Mouse (Mus musculus) myocyte (in vitro differentiated cells): ENCODE measurements at regions not wholly inside any gene's neighbourhood (a gene's known extent, or its start where the extent isn't known, plus 50 kb on each side); places are given as distances from the start of the nearest gene placed in this dataset.

ENCODE experiments used
- H3K27me3 ChIP-seq: one replicate; pipeline ENCODE4 v1.6.1; 2011; ENCODE audit not compliant: control insufficient read depth, insufficient read depth, insufficient read length
- H3K36me3 ChIP-seq: one replicate; pipeline ENCODE4 v1.6.1; 2011; ENCODE audit not compliant: control insufficient read depth, insufficient read depth
- H3K4me2 ChIP-seq: one replicate; pipeline ENCODE4 v1.6.1; 2011; ENCODE audit warnings: low read depth, control low read depth
- H3K4me3 ChIP-seq: one replicate; pipeline ENCODE4 v1.5.1; 2011; ENCODE audit warnings: mild to moderate bottlenecking, control low read depth, moderate library complexity
- H3K79me2 ChIP-seq: one replicate; pipeline ENCODE4 v1.6.1; 2011; ENCODE audit not compliant: control insufficient read depth, insufficient read depth
- H3ac ChIP-seq: one replicate; pipeline ENCODE4 v1.6.1; 2011; ENCODE audit not compliant: control insufficient read depth, insufficient read length
- CEBPB ChIP-seq: IDR thresholded peaks from 2 replicates; pipeline ENCODE4 v1.6.1; 2011; ENCODE audit warnings: mild to moderate bottlenecking, moderate library complexity; ENCODE audit not compliant: poor library complexity, insufficient read depth, severe bottlenecking
- E2F4 ChIP-seq: IDR thresholded peaks from one replicate; pipeline ENCODE4 v1.6.1; 2011; ENCODE audit warnings: mild to moderate bottlenecking, control low read depth, moderate library complexity; ENCODE audit not compliant: insufficient read depth
- MAX ChIP-seq: IDR thresholded peaks from one replicate; pipeline ENCODE4 v1.6.1; 2011; ENCODE audit warnings: low read depth, mild to moderate bottlenecking, control low read depth
- MYOD1 ChIP-seq, 3 experiments: IDR thresholded peaks; one replicate each; pipeline ENCODE4 v1.6.1; 2011; ENCODE audit warnings: control low read depth in 2 of 3, low read depth in 2 of 3, mild to moderate bottlenecking in 2 of 3, moderate library complexity in 1 of 3; ENCODE audit not compliant: insufficient read length in 2 of 3, control insufficient read depth in 1 of 3
- MYOG ChIP-seq, 3 experiments: IDR thresholded peaks; one replicate each; pipeline ENCODE4 v1.6.1; 2011; ENCODE audit warnings: control low read depth in 2 of 3, low read depth in 2 of 3, mild to moderate bottlenecking in 2 of 3; ENCODE audit not compliant: insufficient read length in 2 of 3, control insufficient read depth in 1 of 3, insufficient read depth in 1 of 3
- POLR2A ChIP-seq: IDR thresholded peaks from one replicate; pipeline ENCODE4 v1.6.1; 2011; ENCODE audit warnings: low read depth, mild to moderate bottlenecking, control low read depth, moderate library complexity; ENCODE audit not compliant: insufficient read length
- POLR2AphosphoS2 ChIP-seq: IDR thresholded peaks from one replicate; pipeline ENCODE4 v1.6.1; 2011; ENCODE audit warnings: low read depth, control low read depth; ENCODE audit not compliant: insufficient read length
- REST ChIP-seq: IDR thresholded peaks from one replicate; pipeline ENCODE4 v1.6.1; 2011; ENCODE audit warnings: mild to moderate bottlenecking, control low read depth, moderate library complexity; ENCODE audit not compliant: insufficient read depth, insufficient read length
- SRF ChIP-seq: IDR thresholded peaks from one replicate; pipeline ENCODE4 v1.6.1; 2011; ENCODE audit warnings: low read depth; ENCODE audit not compliant: control insufficient read depth, insufficient read length
- TCF12 ChIP-seq: IDR thresholded peaks from one replicate; pipeline ENCODE4 v1.6.1; 2011; ENCODE audit warnings: mild to moderate bottlenecking, control low read depth; ENCODE audit not compliant: poor library complexity, insufficient read depth, severe bottlenecking
- TCF3 ChIP-seq: IDR thresholded peaks from one replicate; pipeline ENCODE4 v1.6.1; 2011; ENCODE audit warnings: low read depth, control low read depth; ENCODE audit not compliant: insufficient read length
- USF1 ChIP-seq: IDR thresholded peaks from one replicate; pipeline ENCODE4 v1.6.1; 2011; ENCODE audit warnings: low read depth, mild to moderate bottlenecking, control low read depth, moderate library complexity

- Histone ChIP-seq H3K79me2 (no peaks in the 10 kb centered on the region), H3ac (no peak overlapping the region), H3K4me3 (no peak overlapping the region), H3K36me3 (no peaks in the 10 kb centered on the region), H3K27me3 (no peaks in the 10 kb centered on the region), H3K4me2 (no peak overlapping the region)
- TF ChIP-seq SRF (no peak), POLR2A (no peak), MYOG (IDR thresholded peaks at IDR 0.05; ENCODE audit: control insufficient read depth in 1 of 3, insufficient read depth in 1 of 3, insufficient read length in 2 of 3, low read depth in 2 of 3) (no peak), CEBPB (no peak), TCF12 (no peak)
Measured at GRCm38 (mm10) chr1:138709229-138709608, 89.3 kb upstream of the Nek7 start.

GRCm38 (mm10) chr1:138708507-138709228 is 88.7 kb upstream of the Nek7 start:
- Histone ChIP-seq H3K4me3 (no peak overlapping the region), H3K79me2 (no peaks in the 10 kb centered on the region), H3K27me3 (no peaks in the 10 kb centered on the region), H3K4me2 (no peak overlapping the region), H3K36me3 (no peaks in the 10 kb centered on the region), H3ac (no peak overlapping the region)
- no peak for TF ChIP-seq USF1

- no peak overlapping the region for H3K4me2 ChIP-seq
- no peaks in the 10 kb centered on the region for H3K36me3 ChIP-seq
- no peak overlapping the region for H3ac ChIP-seq
- no peaks in the 10 kb centered on the region for H3K79me2 ChIP-seq
- no peaks in the 10 kb centered on the region for H3K27me3 ChIP-seq
- no peak overlapping the region for H3K4me3 ChIP-seq
- no peak for TF ChIP-seq REST
- TF ChIP-seq MAX, result no peak
- no peak for TF ChIP-seq MYOG (IDR thresholded peaks at IDR 0.05; ENCODE audit: control insufficient read depth in 1 of 3, insufficient read depth in 1 of 3, insufficient read length in 2 of 3, low read depth in 2 of 3)
- no peak for TF ChIP-seq TCF3
- no peak for TF ChIP-seq MYOD1 (IDR thresholded peaks at IDR 0.05; ENCODE audit: control insufficient read depth in 1 of 3, insufficient read length in 2 of 3, low read depth in 2 of 3)
- no peak for TF ChIP-seq E2F4
- no peak for TF ChIP-seq TCF12
- TF ChIP-seq USF1, result no peak
- no peak for TF ChIP-seq POLR2A
- no peak for TF ChIP-seq POLR2AphosphoS2
Measured at GRCm38 (mm10) chr1:138707913-138708312, 88.0 kb upstream of the Nek7 start.

GRCm38 (mm10) chr1:138703291-138703690 is 83.3 kb upstream of the Nek7 start:
- H3K4me3 ChIP-seq, result no peak overlapping the region
- H3K79me2 ChIP-seq, result no peaks in the 10 kb centered on the region
- TF ChIP-seq POLR2AphosphoS2 (no peak), MYOD1 (IDR thresholded peaks at IDR 0.05; ENCODE audit: control insufficient read depth in 1 of 3, insufficient read length in 2 of 3, low read depth in 2 of 3) (no peak), MYOG (IDR thresholded peaks at IDR 0.05; ENCODE audit: control insufficient read depth in 1 of 3, insufficient read depth in 1 of 3, insufficient read length in 2 of 3, low read depth in 2 of 3) (no peak), TCF12 (no peak), USF1 (no peak), TCF3 (no peak), SRF (no peak), E2F4 (no peak), REST (no peak), POLR2A (no peak), MAX (no peak)
- H3ac ChIP-seq, result no peak overlapping the region
- H3K36me3 ChIP-seq, result no peaks in the 10 kb centered on the region
- H3K27me3 ChIP-seq, result no peaks in the 10 kb centered on the region
- no peak overlapping the region for H3K4me2 ChIP-seq

- no peaks in the 10 kb centered on the region for H3K79me2 ChIP-seq
- H3K27me3 ChIP-seq, result no peaks in the 10 kb centered on the region
- no peak overlapping the region for H3K4me3 ChIP-seq
- H3K36me3 ChIP-seq, result no peaks in the 10 kb centered on the region
- TF ChIP-seq MYOD1 (IDR thresholded peaks at IDR 0.05; ENCODE audit: control insufficient read depth in 1 of 3, insufficient read length in 2 of 3, low read depth in 2 of 3) (no peak), POLR2A (no peak), POLR2AphosphoS2 (no peak), SRF (no peak), TCF12 (no peak), MYOG (IDR thresholded peaks at IDR 0.05; ENCODE audit: control insufficient read depth in 1 of 3, insufficient read depth in 1 of 3, insufficient read length in 2 of 3, low read depth in 2 of 3) (no peak), REST (no peak), CEBPB (no peak), MAX (no peak), USF1 (no peak), TCF3 (no peak), E2F4 (no peak)
- H3K4me2 ChIP-seq, result no peak overlapping the region
- H3ac ChIP-seq, result no peak overlapping the region
Measured at GRCm38 (mm10) chr1:138689234-138689633, 69.3 kb upstream of the Nek7 start.
